Mouse (Mus musculus) c-Kit-positive CD71-negative TER-119-negative erythroid progenitor cells, embryonic 14.5 days (primary cell): Measurements from ENCODE around the gene Bcar3.

Source experiments
- DNase-seq: peaks from one replicate; pipeline ENCODE4 v3.0.0-alpha.2; 2013; ENCODE audit warnings: low read depth

Bcar3 gene

GRCm38 (mm10) chr3:122512725-122513375 lies 218.9 kb downstream of the Bcar3 start:
- no peak for DNase-seq

DNA sequence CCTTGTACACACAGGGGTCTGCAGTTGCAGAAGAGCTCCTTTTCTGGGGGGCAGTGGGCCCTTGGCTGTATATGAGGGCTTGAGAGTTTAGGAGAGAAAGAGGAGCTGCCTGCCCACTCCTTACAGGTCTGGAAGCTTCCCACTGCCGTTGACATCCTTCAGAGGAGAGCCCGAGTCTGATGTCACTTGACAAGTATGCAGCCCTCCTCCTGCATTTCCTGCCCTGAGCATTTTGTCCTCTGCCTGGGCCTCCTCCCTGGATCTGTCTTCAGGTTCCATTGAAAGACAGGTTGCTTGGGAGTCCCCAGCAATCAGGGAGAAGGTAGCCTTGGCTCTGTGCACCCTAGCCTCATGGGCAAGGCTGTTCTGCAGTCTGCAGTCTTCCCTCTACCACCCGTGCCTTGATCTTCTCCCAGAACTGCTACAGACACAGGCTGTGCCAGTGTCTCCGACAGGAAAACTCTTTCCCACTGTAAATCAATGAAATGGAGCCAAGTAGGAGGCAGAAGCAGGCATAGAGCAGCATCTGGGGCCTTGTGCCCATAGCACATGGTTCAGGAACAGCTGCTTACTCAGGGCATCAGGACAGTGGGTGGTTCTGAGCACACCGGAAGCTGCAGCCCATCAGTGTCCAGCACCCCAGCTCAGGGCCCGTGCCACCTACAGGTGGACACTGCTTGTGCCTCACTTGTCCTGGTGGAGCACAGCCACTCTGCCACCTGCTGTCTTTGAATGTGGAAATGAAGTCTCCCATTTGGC lies 221.8 kb downstream of the Bcar3 start:
- DNase-seq: no peak

DNA sequence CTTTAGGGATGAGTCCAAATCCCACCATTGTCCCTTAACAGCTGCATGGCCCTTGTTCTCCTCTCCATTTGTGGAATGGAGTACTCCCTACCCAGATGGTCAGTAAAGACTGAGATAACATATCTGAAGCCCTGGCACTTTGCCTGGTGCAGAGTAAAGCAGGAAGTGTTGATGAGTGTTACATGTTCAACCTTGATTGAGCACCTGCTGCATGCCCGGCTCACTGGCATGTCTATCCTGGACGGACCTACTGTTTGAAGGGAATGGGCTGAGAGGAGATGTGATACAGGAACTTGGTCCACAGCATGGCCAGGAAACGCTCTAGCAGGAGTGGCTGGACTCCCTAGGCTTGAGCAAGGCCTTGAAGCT lies 222.4 kb downstream of the Bcar3 start:
- no peak for DNase-seq

DNA sequence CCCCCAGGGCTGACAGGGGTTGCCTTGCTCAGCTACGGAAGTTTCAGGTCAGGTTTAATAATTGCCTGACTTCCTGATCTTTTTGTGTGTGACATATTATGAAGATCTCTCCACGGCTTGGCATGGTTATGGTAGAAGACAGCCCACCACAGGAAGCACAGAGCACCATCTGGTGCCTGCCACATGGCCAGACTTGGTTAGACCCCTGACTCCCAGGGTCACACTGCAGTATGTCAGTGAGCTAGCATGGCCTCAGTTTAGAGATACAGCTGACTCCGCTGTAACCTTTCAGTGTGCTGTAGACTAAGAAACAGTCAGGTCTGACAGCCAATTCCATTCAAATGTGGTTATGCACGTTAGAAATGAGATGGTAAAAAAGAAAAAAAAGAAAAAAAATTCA lies 223.8 kb downstream of the Bcar3 start:
- no peak for DNase-seq

DNA sequence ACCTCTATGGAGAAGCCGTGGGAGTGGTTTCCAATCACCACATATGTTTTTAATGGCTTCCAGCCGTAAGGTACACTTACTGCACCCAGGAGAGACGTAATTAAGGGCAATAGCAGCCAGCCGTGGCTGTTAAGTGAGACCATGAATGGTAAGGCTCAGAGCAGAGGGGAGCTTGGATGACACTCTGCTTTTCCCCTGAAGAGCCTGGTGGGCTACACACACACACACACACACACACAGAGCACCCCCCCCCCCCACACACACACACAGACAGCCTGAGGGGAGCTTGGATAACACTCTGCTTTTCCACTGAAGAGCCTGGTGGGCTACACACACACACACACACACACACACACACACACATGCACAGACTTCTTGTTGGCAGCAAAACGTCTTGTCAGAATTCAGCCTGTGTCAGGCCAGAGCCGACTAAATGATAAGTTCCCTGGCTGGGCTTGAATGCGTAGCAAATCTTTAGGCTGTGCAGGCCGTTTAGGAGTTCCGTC lies 224.3 kb downstream of the Bcar3 start:
- DNase-seq: no peak

DNA sequence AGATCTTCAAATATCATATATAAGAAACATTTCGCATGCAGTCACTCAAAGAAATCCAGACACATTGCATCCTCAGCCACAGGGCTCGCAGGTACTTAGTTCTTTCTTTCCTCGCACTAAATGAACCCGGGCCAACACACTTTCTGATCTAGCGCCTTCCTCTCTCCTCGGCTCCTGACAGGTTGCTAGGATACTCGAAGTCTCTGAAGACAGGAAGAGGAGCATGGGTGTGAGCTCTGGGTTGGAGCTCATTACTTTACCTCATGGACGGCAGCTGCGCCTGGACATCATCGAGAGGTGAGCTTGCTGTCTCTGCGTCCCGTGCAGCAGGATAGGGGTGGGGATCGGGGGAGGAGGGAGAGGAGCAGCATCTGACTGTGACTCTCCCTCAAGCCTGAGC lies 225.1 kb downstream of the Bcar3 start:
- DNase-seq: no peak

DNA sequence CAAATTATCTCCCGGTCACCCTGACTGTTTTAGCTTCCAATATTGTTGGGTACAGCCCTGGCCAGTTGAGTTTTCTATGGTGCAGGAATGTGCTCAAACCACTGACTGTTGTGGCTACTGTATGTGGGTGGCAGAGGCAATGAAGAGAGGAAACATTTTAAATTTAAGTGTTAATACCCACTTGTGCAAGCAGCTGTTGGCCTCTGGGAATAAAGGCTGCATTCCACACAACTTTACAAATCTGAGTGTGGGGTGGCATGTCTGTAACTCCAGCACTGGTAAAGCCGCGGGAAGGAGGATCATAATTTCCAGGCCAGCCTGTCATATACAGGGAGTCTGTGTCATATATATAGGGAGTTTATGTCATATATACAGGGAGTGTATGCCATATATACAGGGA lies 226.4 kb downstream of the Bcar3 start:
- DNase-seq: no peak

- no peak for DNase-seq
These were observed 226.9 kb downstream of the Bcar3 start for GRCm38 (mm10) chr3:122520875-122521274.

- DNase-seq: peak; percentile 29
These were observed 227.4 kb downstream of the Bcar3 start for GRCm38 (mm10) chr3:122521294-122521693.

GRCm38 (mm10) chr3:122528477-122528876 lies 234.5 kb downstream of the Bcar3 start:
- no peak for DNase-seq

DNA sequence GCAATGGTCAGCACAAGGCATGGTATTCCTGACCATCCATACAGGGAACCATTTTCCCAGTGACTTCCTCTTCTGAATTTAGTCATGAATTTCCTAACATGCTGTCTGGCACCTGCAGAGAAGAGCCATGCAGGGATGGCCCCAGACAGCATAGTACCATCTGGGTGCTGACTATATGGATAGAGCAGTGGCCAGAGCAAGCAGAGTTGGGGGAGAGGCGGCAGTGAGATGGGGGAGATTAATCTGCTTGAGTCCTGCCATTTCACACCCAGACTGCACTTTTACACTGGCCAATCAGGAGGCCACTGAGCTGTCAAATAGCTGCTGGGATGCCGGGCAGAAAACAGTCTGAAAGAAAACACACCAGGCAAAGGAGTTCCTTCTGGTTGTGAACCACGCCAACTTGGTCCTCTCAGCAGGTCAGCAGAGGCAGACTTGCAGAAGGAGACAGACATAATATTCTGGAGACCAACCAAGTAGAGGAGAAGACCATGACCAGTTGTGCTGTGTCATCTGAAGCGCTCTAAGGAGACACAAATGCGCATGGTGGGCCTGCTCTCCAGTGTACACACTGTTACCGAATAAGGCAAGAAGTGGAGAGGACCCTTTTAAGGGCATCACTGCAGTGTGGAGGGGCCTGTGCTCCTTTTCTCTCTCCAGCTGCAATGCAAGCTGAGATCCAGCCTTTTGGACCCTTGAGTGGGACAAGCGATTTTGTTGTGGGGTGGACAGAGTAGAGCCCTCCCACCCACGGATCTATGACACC lies 242.2 kb downstream of the Bcar3 start:
- no peak for DNase-seq

GRCm38 (mm10) chr3:122538851-122539250 lies 244.9 kb downstream of the Bcar3 start:
- DNase-seq: no peak

DNA sequence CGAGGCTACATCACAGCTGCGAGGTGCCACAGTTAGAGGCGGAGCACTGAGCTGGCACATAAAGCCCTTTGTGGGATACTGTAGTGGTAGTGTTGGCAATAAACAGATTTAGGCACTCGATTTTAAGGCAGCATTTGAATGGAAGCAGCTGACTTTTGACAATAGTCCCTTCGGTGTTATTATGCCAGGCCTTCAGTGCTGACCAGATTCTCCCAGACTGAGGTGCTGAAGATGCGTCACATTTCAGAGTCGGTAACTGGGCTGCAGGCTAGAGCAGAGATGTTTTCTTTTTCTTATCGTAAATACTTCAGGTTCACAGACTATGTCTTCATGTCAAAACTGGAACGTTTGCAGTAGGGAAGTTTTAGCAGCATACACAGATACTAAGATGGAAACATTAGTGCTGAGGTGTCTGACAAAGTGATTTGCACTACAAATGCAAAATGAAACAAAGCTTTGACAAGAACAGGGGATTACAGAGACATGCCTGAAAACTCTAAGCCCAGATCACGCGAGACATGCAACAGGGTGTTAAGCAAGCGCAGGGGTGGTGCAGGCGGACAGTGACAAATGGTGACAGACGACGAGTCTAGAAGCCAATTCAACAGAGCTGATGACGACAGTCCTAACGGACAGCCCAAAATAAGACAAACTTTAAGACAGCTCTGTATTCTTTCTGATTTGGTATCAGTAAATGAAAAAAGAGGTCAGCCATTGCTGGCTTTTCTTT lies 246.2 kb downstream of the Bcar3 start:
- DNase-seq: no peak

DNA sequence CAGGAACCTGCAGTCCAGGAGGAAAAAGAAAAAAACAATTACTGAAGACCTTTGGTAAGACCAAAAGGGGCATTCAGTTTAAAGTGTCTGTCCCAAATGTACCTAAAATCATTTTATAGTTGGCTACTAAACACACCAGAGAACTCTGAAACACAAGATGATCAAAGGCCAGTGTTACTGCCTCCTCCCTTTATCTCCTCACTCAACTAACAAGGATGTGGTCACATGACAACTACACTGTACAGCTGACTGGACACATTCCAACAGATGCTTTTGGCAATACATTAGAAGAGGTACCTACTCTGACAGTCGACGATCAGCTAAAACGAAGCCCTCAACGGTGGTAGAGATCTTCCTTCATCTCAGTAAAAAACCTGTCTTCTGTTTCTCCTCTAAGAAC lies 247.0 kb downstream of the Bcar3 start:
- no peak for DNase-seq

DNA sequence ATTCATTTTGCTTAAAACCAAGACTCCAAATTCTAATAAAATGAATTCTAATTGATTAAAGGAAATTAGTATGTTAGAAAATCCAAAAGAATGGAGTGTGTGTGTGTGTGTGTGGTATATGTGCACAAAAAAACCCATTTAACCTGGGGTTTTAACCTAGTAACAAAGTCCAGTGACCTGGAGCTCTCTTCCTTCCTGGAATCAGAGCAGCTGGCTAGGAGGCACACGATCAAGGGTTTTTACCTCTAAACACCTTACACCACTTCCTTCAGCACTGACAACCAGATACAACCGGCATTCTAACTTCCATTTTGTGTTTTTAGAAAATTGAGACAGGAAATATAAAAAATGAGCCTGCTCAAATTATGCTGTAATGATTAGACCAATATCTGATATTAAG lies 251.4 kb downstream of the Bcar3 start:
- DNase-seq: no peak

DNA sequence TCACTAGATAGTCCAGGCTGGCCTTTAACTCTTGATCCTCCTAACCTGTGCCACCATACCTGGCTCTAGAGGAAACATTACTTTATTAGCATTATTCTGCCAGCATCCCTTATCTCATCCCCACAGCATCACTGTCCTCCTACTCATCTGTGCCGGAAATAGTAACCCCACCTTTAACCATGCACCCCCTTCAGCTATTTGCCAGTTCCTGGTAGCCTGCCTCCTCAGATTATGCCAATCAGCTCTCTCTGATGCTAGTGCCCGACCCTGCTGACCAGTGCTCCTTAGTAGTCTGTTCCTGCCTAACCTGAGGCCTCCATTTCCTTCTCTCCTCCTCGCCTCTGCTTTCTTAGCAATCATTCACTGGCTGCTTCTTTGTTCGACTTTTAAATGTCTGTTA lies 253.5 kb downstream of the Bcar3 start:
- DNase-seq: no peak

GRCm38 (mm10) chr3:122551174-122551573 lies 257.2 kb downstream of the Bcar3 start:
- DNase-seq: no peak

GRCm38 (mm10) chr3:122557766-122558165 lies 263.8 kb downstream of the Bcar3 start:
- DNase-seq: no peak

DNA sequence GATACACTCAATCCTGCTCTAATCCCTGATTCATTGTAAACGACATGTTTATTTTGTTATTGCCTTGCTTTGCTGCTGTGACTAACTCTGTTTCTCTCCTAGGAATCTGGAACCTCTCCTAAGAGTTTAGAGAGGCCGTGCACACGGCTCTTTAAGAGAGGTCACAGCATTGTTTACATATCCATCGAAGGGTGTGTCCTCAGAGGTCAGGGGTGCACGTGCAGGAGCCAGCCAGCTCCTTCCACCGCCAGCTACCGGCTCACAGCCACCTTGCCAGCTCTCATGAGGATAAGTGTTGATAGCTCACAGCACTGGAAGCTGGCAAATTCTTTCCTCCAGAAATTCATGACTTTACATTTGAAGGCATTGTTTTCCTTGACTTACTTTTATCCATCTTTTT lies 271.3 kb downstream of the Bcar3 start:
- DNase-seq: no peak

- no peak for DNase-seq
These were observed 272.2 kb downstream of the Bcar3 start for GRCm38 (mm10) chr3:122566112-122566511.

- DNase-seq: no peak
These were observed 272.6 kb downstream of the Bcar3 start for GRCm38 (mm10) chr3:122566549-122566948.
